Mouse (Mus musculus) brain, embryonic 14.5 days (tissue): ENCODE results near the gene CT030661.1.
"Not testable (repeated sequence)": the region's sequence is repeated elsewhere in the genome, so short reads cannot be mapped to it uniquely, and the experiment has no call there.

Source experiments
- CTCF ChIP-seq: fragments of 200-500 bp; IDR thresholded peaks from 2 replicates; pipeline ENCODE4 v1.5.1; 2012; ENCODE audit warnings: inconsistent platforms, mild to moderate bottlenecking, moderate library complexity, borderline replicate concordance; ENCODE audit not compliant: insufficient read depth, insufficient read length; ENCODE audit errors: extremely low read depth
- POLR2A ChIP-seq: fragments of 200-500 bp; IDR thresholded peaks from 2 replicates; pipeline ENCODE4 v1.6.1; 2012; ENCODE audit warnings: mild to moderate bottlenecking, inconsistent platforms, borderline replicate concordance; ENCODE audit not compliant: poor library complexity, insufficient read depth, insufficient read length, severe bottlenecking; ENCODE audit errors: extremely low read depth

DNA sequence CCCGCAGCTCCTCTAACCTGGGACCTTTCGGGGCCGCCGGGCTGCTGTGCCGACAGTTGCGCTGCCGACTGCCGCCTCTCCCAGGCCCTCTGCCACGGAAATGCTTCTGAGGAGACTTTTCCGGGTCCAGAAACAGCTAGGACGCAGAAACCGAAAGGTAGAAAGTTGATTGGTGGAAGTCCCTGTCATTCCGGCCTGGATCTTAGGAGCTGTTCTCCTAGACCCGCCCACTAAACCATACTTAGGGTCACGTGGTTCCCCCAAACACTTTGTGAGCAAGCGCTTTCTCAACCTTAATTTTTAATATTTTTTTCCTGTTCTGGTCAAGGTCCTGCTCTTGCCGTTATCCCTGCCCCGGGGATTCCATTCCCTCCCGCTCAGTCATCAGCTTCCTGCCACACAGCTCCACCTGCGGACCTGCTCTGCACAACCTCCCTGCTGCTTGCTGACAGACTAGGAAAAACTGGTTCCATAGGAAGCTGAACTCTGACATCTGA is at the start of gene CT030661.1:
- TF ChIP-seq CTCF: not testable (repeated sequence)
- TF ChIP-seq POLR2A: peak; percentile 60; the same call in 1 of the 2 replicates
